ENCODE assay signal across 24 mouse cellular contexts in the genomic region with DNA sequence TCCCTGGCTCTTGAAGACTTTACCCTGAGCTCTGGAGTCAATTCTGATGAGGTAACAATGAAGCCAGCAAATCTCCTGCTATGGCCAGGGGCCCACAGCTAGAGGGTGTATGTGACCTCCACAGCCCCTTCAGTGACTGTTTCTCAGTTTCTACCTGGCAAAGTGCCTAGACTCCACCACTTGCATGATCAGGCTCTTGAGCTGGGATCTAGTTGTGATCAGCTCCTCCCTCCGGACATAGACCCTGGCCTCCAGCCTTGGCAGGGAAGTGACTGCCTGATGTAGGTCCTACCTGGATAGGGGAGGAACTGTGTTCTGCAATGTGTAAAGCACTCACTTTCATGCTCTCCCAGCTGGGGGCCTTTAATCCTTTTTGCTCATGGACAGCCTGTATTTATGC. TPM values are rescaled to one million over a fixed set of nuclear protein-coding genes. Genes with fewer than 3 reads are reported as not detected.
DNase-seq lines count a peak whose midpoint lies in the region; TF ChIP-seq lines count a peak whose summit lies in the region.
"Had no signal": no experiment of that assay in that cellular context is flagged by ENCODE, and none has a peak within 500 bp of the region (broad histone marks: within the 10 kb centered on the region; RNA-seq: fewer than 3 reads in every experiment).

No protein-coding gene starts in this region.

- TF ChIP-seq POLR2A in kidney, adult 2 months (IDR thresholded peaks at IDR 0.05; ENCODE audit: low read depth, low read length): no peak

- intact Hi-C loops in left cerebral cortex, postnatal 10 days (cut with DNase I): no loop called here

- 91% methylated on average over 1 of the region's 1 CpGs for WGBS in heart, embryonic 10.5 days
- WGBS in kidney, adult 2 months: 69% methylated on average over 1 of the region's 1 CpGs

- H3K4me3 ChIP-seq in heart, embryonic 10.5 days: no peak overlapping the region
- no peak overlapping the region for H3K4me3 ChIP-seq in kidney, adult 2 months (ENCODE audit: insufficient read depth, low read depth, low read length)
- H3K4me3 ChIP-seq: hindbrain, embryonic 13.5 days; limb, embryonic 15.5 days; liver, embryonic 15.5 days; midbrain, embryonic 12.5 days; neural tube, embryonic 12.5 days had no signal

- H3K36me3 ChIP-seq in heart, embryonic 10.5 days: no peaks in the 10 kb centered on the region
- no peaks in the 10 kb centered on the region for H3K36me3 ChIP-seq in kidney, adult 2 months (ENCODE audit: control insufficient read depth, insufficient read depth, low read length)
- H3K36me3 ChIP-seq: hindbrain, embryonic 13.5 days; limb, embryonic 15.5 days; liver, embryonic 15.5 days; midbrain, embryonic 12.5 days; neural tube, embryonic 12.5 days had no signal

- no peak for TF ChIP-seq CTCF in kidney, adult 2 months (conservative IDR thresholded peaks at IDR 0.05; ENCODE audit: insufficient read depth, insufficient read length, low read depth, low read length)

- H3K27me3 ChIP-seq in heart, embryonic 10.5 days (ENCODE audit: insufficient read depth, poor library complexity, severe bottlenecking): no peaks in the 10 kb centered on the region
- H3K27me3 ChIP-seq in kidney, adult 2 months (replicated peaks; ENCODE audit: control insufficient read depth, insufficient read depth, low read length): no peaks in the 10 kb centered on the region
- H3K27me3 ChIP-seq: hindbrain, embryonic 13.5 days; limb, embryonic 15.5 days; liver, embryonic 15.5 days; midbrain, embryonic 12.5 days; neural tube, embryonic 12.5 days had no signal

- H3K4me1 ChIP-seq in heart, embryonic 10.5 days: peaks cover 33% of the 10 kb centered on the region
- no peaks in the 10 kb centered on the region for H3K4me1 ChIP-seq in kidney, adult 2 months (ENCODE audit: control insufficient read depth, insufficient read depth, low read length)
- H3K4me1 ChIP-seq: hindbrain, embryonic 13.5 days; limb, embryonic 15.5 days; midbrain, embryonic 12.5 days; neural tube, embryonic 12.5 days had no signal

- 0 out of 2 replicates have a peak overlapping the region, but pooled peaks have one; percentile 32 for H3K27ac ChIP-seq in heart, embryonic 10.5 days
- no peak overlapping the region for H3K27ac ChIP-seq in kidney, adult 2 months (ENCODE audit: insufficient read depth, low read depth, low read length)
- H3K27ac ChIP-seq: hindbrain, embryonic 13.5 days; limb, embryonic 15.5 days; liver, embryonic 15.5 days; midbrain, embryonic 12.5 days; neural tube, embryonic 12.5 days had no signal

- no peaks in the 10 kb centered on the region for H3K9me3 ChIP-seq in heart, embryonic 10.5 days
- H3K9me3 ChIP-seq: hindbrain, embryonic 13.5 days; limb, embryonic 15.5 days; liver, embryonic 15.5 days; midbrain, embryonic 12.5 days; neural tube, embryonic 12.5 days had no signal

- no peak for DNase-seq in heart, embryonic 10.5 days (ENCODE audit: low spot score)
- no peak for DNase-seq in heart, postnatal 4 days
- DNase-seq in kidney, adult 2 months: peak; percentile 57
- DNase-seq in kidney, adult 18-20 months: no peak
- DNase-seq in lung, postnatal 14 days: peak; percentile 11
- no peak for DNase-seq in lung, postnatal 25 days (ENCODE audit: low spot score)
- no peak for DNase-seq in spleen, postnatal 36 days (ENCODE audit: low spot score in 2 of 2)
- DNase-seq in left cerebral cortex, postnatal 10 days (ENCODE audit: extremely low spot score in 1 of 2, low spot score in 2 of 2): no peak
- DNase-seq: cerebellum, adult 8-10 months; gastrocnemius, postnatal 36 days; layer of hippocampus, postnatal 36 days; right cerebral cortex, adult 18-20 months had no signal

RNA-seq across cellular contexts. Expression of gene Muc6, which starts 5.2 kb away (rescaled TPM):
- polyA plus RNA-seq in heart, embryonic 10.5 days (2016; fragmentation: Nextera tagmentation; extraction: Ambion mirVana): 0.09 and 0.13 TPM in 2 replicates
- total RNA-seq in heart, postnatal 4 days (2021): not detected
- polyA plus RNA-seq in kidney, adult 2 months (2012; rRNA removed): 0.01 and 0.02 TPM in 2 replicates
- not detected for total RNA-seq in left cerebral cortex, postnatal 10 days (2021)
- total RNA-seq: gastrocnemius, postnatal 36 days; layer of hippocampus, postnatal 36 days; left cerebral cortex, postnatal 25 days had no signal

RNA-seq across cellular contexts. Expression of gene Muc2, which starts 29.8 kb away (rescaled TPM):
- polyA plus RNA-seq in heart, embryonic 10.5 days (2016; fragmentation: Nextera tagmentation; extraction: Ambion mirVana): 0.09 and 0.21 TPM in 2 replicates
- total RNA-seq in heart, postnatal 4 days (2021): under 1 TPM in 1 of 2 experiments, not detected in 1; 0.74 TPM
- 0.24 and 0.39 TPM in 2 replicates for polyA plus RNA-seq in kidney, adult 2 months (2012; rRNA removed)
- total RNA-seq in left cerebral cortex, postnatal 10 days (2021): under 1 TPM; 0.34 to 0.55 TPM
- total RNA-seq: CH12.LX; common myeloid progenitor, adult 5-6 weeks; gastrocnemius, postnatal 36 days; MEL; monocyte, adult 5-6 weeks had no signal
- polyA plus RNA-seq: embryonic facial prominence, embryonic 11.5 days; inflammation-experienced regulatory T-cells, adult 6 months had no signal

Comparison
In these comparisons a context has a peak if more than half of its experiments do, and no peak if none do; other contexts are left out.
1. DNase-seq: peak in kidney, adult 2 months (single experiment) and lung, postnatal 14 days (single experiment); none in heart, embryonic 10.5 days (single experiment), heart, postnatal 4 days (single experiment), kidney, adult 18-20 months (single experiment), lung, postnatal 25 days (single experiment), spleen, postnatal 36 days (0 of 2) and left cerebral cortex, postnatal 10 days (0 of 2).